Mouse (Mus musculus) adrenal gland, adult 18-20 months (tissue): ENCODE data around the gene Ece1. TPM values are rescaled to one million over a fixed set of nuclear protein-coding genes. Genes with fewer than 3 reads are reported as not detected.

Source experiments
- DNase-seq, 2 experiments: peaks; one replicate each; pipeline ENCODE4 v3.0.0; 2021 to 2022; ENCODE audit warnings: low spot score in 2 of 2
- total RNA-seq, 2 experiments: library from RNA; stranded (reverse); gene quantifications; 1 replicate in 1 of 2; 2 replicates in 1 of 2; pipeline ENCODE4 v1.2.3; 2021

Gene Ece1
- total RNA-seq, 2 experiments from 2014 or later, result 210 to 273 TPM

DNA sequence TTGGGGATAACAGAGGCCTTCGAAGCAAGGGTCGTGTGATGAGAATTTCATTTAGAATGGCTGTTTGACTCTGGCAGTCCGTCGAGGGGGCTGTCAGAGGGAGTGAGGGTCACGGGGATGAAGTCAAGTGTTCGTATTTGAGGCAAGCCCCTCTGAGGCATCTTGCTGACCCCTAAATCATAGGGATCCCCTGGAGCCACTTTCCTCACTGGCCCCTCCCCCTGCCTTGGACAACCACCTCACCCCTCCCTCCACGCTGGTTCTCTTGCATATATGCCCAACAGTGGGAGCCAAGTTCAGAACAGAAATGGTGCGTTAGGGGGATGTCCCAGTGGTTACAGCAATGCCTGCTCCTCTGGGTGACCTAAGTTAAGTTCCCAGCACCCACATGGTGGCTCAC is 49.6 kb downstream of the Ece1 start:
- no peak for DNase-seq

DNA sequence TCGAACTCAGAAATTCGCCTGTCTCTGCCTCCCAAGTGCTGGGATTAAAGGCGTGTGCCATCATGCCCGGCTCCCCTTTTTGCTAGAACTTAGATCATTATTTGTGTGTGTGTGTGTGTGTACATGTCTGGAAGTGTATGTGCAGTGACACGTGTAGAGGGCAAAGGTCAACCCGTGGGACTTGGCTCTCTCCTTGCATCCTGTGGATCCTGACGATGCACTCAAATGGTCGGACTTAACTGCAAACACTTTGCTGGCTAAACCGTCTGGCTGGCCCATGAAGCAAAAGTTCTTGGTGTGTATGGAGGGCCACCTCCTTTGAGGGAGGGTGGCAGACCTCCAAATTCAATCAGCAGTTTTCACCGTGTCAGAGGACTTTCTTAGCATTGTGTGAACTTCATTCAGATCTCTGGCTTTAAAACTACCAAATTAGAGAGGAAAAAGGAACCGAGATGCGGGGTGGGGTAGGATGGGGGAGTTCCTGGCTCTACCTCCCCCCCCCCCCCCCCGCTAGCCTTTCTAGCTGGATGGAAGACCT is 50.8 kb downstream of the Ece1 start:
- DNase-seq, result no peak

DNA sequence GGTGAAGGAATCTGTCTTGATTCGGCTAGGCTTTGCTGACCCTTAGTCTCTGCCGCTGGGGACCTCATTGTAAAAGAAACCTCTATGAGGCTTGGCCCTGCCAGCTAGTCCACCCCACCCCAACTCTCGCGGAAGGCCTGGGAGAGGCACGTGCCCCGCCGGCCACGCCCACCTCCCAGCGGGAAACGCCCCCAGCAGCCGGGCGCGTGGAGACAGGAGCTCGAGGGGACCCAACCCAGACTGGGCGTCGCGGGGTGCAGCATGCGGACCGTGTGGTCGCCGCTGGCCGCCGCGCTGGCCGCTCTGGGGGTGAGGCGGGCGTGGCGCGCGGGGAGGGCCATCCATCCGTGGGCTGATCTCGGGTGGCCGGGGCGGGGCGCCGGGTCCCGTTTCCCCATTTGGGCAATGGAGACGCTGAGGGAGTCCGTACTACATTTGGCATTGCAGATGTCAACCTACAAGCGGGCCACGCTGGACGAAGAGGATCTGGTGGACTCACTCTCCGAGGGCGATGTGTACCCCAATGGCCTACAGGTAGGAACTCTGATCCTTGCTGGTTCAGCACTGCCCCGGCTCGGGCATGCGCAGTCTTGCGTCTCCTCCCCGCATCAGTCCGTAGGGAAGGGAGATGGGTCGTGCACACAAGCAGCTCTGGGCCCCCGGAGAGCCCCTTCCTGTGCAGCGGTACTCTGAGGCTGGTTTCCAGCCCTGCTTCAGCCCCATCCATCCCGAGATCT is 51.5 kb downstream of the Ece1 start:
- peak; percentile 79 to 84 for DNase-seq

DNA sequence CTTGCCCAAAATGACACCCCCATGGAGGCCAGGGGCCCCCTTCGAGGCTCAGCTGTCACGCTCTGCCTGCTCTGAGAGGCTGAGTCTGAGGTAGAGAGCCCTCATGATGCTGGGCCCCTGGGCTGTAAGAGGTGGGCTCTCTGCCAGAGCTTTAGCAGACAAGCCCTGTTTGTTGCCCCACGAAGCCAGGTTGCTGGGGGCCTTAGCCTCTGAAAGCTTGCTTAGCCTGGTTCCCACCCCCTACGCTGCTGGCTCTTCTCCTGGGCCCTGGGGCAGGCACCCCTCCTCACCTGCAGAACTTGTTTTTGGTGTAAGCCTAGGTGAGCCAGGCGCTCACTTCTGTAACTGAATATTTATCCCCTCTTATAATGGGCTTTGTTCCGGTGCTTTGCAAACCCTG is 55.6 kb downstream of the Ece1 start:
- DNase-seq, result no peak

DNA sequence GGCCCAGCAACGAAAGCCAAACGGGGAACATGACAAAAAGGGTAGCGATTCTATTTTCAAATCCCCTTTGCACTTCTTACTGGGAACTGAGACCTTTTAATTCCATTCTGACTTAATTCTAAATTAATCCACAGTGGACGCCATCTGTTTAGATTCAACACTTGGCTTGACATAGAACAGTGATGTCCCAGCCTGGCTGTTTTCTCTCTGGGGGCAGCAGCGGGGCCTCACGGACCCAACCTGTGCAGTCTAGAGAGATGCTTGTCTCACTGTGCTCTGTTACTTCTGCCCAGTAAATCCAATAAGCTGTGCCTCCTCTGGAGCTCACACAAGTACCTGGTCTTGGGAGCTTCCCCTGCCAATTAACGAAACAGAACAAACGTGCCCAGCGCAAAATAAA is 56.5 kb downstream of the Ece1 start:
- DNase-seq, result no peak

DNA sequence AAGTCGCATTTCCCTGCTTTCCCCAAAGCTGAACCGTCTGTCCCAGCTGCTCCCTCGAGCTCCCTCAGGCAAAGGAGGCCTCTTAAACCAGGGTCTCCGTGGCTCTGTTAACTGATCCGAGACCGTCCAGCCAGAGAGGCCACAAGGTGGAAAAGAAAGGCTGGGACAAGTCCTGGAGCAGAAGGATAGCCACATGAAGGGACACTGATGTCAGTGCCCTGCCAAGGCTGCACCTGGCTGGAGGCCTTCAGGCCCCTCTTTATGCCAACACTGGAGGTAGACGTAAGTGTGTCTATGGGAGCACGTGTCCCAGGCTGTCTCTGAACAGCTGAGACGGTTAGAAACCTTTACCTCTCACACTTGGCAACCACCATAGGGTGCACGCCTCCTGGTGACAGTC is 57.1 kb downstream of the Ece1 start:
- DNase-seq, result no peak

DNA sequence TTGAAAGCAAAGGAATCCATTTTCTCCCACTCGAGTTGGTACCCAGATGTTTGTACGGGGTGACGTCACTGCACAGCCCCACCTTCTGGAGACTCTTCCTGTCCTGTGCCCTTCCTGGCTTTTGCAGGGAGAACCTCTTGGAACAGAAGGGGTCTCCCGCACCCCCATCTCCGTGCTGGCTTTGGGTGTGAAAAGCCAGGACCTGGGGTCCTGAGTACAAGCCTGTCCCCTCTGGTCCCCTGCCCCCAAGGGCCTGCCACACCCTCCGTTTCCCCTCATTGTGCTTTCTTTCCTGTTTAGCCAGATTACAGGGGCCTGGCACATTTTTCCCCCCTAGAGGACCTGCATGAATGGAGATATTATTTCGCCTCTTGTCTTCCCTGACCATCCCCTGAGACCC is 58.0 kb downstream of the Ece1 start:
- no peak for DNase-seq

DNA sequence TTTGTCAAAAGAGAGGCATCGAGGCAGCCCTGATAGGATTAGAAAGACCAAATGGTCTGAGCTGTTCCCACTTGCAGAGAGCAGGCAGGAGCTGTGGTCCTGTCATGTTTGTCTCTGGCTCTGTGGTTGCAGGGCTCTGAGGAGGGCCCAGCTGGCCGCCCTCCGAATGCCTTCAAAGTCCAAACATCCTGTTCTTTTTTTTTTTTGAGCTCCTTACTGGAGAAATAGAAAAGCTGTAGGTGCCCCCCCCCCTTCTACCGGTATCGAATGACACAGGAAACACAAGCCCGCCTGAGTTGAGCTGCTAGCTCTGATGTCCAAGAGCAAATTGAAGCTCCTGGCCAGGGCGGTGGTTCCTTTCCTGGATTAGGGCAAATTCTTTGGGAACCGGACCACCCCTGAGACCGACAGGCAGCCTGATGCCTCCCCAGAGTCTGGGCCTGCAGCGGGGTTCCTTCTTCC is 58.5 kb downstream of the Ece1 start:
- DNase-seq, result no peak

DNA sequence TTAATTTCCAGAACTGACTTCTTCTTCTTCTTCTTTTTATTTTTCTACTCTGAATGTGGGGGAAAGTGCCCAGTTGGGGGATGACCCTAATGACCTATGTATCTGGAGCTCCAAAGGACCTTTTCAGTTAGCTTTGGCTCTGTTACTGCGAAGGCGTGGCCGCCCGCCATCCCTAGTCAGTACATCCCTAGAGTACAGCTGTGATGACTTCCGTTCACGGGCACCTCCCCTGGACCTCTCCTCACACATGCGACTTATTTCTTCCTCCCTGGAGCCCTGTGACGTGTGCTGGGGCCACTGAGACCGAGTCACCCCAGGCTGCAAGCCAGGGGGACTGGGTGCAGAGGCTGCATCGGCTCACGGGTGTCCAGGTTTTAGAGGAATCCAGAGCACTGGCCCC is 59.5 kb downstream of the Ece1 start:
- no peak for DNase-seq

DNA sequence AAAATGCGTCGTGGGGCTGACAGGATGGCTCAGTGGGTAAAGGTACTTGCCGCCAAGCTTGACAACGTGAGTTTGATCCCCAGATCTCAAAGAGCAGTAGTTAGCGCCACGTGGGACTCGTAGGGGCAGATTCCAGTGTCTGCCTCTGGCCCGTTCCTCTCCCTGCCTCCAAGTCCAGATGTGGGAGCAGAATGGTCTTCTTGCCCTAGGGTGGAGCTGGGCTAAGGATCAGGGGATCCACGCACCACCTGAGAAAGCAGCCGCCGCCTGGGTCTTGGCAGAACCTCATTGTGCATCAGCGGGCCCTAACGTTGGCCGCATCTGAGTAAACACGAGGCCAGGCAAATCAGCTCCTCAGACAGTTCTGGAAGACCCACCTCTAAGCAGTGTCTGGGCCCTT is 61.0 kb downstream of the Ece1 start:
- DNase-seq, result no peak

DNA sequence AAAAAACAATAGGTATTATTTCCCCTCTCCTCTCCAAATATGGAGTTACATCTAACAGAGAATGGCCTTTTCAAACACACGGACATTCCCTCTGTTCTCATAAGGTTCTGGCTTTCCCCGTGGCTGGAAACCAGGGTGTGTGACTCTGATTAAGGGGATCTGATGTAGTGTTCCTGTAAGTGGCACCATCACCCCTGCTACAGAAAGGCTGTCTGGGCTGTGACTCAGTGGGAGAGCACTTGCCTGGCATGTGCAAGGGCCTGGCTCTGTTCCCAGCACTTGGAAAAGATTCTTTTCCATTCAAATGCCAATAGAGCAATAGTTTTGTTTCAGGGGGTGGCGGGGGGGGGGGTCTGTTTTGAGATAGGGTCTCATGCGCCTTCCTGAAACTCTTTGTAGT is 63.1 kb downstream of the Ece1 start:
- peak in 1 of 2 experiments; percentile 47 for DNase-seq

DNA sequence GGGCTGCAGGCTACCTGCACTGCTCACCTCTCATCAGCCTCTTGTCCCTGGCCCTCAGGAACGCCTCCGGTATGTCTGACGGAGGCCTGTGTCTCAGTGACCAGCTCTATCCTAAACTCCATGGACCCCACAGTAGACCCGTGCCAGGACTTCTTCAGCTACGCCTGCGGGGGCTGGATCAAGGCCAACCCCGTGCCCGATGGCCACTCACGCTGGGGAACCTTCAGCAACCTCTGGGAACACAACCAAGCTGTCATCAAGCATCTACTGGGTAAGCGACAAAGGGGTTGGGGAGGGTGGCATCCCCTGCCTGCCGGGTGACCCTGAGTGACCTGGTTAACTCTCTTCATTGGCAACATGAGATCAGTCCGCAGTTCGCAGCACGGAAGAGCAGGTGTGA is 64.1 kb downstream of the Ece1 start:
- peak; percentile 51 to 57 for DNase-seq

DNA sequence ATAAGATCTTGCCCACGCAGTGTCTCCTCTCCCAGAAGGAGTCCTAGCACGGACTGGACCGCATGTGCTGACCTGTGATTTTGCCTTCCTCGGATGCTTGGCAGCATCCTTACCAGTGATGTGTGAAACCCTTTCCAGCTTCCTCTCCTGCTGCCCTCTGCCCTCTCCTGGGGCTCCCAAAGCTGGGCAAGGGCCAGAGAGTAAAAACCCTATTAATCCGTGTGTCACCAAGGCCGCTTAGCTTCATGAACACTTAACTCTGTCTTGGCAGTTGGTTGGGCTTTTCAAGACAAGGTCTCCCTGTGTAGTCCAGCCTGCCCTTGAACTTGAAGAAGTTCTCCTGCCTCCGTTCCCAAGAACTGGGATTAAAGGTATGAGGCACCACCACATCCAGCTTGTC is 65.1 kb downstream of the Ece1 start:
- no peak for DNase-seq

DNA sequence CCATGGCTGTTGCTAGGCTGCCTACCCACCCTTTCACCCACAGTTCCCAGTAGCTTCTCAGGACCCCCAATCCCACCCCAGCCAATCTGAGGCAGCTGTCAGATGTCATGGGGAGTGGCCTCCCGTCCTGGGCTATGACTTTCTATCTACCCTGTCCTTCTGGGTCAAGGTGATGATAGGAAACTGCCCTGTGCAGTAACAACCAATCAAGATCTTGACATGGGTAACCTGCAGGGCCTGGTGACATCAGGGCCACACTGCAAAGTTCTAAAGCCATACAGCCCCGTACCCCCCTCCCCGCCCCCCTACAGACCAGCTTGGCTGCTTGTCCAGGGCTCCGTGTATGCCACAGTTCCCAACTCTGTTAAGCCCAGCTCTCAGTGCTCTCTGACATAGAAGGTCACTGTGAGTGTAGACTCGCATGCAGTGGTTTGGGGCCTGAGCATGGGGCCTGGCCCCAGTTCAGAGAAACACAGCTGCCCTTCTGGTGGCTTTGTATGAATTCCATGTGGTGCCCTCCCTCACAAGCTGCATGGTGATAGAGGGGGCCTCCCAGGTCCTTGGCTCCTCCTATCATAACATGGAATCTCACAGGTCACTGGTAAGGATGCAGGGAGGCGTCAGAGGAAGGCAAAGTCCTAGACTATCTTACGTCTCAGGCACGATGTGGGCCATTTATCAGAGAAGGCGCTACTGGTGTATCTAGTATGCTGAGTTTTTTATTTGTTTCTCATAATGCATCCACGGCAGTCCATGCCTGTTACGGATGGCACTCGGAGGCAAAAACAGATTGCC is 65.9 kb downstream of the Ece1 start:
- DNase-seq, result no peak

DNA sequence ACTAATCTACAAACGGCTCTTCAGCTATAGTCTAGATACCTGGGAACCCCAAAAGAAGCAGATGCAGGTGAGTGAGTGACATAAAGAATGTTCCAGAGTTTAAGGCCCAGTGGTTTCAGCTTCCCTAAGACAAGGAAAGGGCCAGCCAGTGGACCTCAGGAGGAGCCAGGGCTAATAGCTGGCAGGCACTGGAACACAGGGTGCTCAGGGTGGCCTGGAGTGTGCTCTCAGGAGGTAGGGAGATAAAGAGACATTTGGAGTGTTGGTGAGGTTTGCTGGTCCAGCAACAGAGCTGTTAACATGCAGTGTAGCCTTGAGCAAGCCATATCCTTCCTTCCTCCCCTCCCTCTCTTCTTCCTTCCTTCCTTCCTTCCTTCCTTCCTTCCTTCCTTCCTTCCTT is 66.8 kb downstream of the Ece1 start:
- DNase-seq, result no peak

DNA sequence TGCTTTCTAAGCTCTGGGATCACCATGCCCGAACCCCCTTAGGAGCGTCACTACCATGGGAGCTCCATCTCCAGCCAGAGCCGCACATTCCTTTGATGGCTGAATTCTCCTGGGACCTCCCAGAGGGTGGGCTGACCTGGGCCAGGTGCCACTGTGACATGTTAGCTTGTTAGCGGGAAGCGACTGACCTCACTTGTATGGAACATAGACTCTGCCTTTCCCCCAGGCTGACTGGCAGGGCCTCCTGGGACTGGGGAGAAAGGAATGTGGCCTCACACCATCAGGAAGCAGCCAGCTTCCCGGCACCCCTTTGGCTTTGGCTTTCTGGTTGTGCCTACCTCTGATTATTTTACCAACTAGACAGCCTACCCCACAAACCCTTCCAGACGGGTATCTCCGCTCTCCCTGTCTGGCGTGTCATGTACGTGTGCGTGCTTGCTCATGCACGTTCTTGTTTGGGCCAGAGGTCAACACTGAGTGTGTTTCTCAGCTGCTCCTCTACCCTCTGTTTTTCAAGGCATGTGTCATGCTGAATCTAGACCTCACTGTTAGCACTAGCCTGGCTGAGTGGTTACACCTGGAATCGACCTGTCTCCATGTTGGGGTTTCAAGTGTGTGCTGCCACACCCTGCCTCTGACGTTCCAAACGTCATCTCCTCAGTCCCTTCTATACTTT is 67.4 kb downstream of the Ece1 start:
- DNase-seq, result no peak

DNA sequence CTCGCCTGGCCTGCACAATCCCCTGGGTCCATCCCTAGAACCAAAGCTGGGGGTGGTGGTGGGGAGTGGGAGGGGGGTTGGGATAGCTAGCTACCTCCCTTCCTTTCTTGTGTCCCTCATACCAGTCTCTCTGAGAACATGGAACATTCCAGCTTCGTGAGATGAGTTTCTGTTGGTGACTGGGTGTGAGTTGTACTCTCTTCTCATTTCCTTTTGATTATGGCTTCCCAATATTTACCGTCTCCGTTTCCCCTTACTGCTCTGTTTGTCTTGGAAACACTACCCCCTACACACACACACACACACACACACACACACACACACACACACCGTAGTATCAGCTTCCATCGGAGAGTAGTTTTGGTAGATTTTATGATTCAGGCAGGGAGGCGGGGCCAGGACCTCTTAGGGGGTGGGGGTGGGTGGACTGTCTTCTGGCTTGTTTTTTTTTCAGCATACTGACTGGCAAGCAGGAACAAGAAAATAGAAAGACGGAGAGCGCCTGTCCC is 68.5 kb downstream of the Ece1 start:
- DNase-seq, result no peak

DNA sequence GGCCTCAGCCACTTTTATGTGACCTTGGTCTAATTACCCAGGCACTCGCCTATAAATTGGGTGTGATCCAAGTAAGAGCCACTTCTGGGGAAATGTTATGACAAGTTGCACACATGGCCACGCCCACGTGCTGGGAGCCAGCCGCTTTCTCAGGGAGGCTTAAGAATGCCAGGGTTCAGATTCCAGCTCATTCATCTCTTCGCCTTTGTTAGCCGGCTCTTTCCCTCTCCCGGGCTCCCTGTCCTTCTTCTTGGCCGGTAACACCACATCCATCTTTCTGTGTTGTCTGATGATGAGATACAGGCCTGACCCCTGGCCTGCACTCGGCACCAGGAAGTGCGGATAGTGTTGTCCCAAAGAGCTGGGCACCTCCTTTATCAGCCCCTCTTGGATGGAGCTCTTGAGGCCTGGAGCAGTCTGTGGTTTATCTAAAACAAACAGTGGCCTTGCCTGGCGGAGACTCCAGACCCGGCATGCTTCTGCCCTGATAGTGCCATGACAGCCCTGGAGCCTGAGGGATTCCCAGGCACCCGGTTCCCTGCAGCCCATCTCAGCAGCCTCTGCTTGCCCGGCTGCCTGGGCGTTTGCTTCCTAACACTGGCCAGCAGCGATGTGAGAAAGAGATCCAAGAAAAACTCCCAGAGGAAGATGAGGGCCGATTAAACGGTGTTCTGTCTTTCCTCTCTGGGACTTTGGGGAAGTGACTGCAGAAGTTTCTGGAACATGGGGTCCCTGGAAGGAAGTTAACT is 69.1 kb downstream of the Ece1 start:
- peak; percentile 62 to 69 for DNase-seq

DNA sequence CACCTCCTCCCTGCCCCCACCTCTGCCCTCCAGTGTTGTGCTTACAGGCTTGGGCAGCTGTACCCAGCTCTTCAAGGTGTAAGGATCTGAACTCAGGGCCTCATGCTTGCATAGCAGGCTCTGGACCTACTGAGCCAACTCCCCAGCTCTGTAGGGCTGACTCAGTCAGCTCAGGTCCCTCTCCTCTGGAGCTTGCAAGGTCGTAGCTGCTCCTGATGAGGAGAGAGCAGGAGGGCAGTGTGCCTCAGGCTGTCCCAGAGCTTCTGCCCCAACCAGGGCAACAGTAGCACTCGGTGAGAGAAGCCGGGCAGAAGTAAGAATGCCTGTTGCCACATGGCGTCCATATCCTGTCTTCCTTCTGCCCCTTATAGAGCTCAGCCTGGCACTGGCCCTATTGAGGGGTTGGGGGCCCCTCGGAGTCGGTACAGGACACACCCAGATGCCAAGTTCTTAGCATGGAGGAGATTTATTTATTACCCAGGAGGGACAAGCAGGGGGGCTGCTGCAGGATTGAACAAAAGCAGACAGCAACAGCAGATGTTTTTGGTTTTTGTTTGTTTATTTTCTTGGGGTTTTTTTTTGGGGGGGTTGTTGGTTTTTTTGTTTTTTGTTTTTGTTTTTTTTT is 70.6 kb downstream of the Ece1 start:
- no peak for DNase-seq

DNA sequence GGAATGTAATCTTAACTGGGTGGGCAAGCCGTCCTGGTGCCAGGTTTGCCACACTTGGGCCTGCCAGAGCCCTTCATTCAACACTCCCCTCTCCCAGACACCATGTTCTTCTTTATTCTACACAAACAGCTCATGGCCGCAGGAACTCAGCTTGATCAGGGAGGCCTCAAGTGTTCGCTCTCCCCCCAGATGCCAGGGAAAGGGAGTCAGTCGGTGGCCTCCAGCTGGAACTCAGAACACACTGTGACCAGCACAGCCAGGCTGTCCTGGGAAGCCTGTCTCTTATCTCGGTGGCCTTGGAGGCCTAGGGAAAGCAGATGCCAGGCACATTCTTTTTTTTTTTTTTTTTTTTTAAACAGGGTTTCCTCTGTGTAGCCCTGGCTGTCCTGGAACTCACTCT is 71.3 kb downstream of the Ece1 start:
- peak in 1 of 2 experiments; percentile 54 for DNase-seq
